Mouse (Mus musculus) lung, postnatal 0 days (tissue): Measurements from ENCODE around the gene Ace3.

Source experiments
- CTCF ChIP-seq: IDR thresholded peaks from 2 replicates; pipeline ENCODE4 v1.5.1; 2016; ENCODE audit warnings: antibody characterized with exemption, mild to moderate bottlenecking
- EP300 ChIP-seq: IDR thresholded peaks from 2 replicates; pipeline ENCODE4 v1.6.1; 2016; ENCODE audit warnings: antibody characterized with exemption, mild to moderate bottlenecking, control low read depth

DNA sequence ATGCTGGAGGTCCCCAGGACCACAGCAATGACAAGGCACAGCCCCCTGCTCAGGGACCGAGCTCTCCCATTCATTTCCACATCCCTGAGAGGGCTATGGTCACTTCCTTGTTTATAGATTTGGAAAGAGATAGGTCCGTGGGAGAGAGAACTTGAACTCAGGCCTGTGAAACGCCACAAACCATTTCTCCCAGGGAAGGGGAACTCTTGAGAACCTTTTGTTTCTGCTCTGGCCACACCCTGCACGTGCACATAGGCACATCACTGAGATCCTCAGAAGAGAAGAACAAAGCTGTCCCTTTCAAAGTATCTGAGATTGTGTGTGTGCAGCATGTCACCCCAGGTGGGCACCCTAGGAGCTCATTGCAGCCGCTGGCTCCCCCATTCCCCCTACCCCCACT, 15.8 kb upstream of the Ace3 start:
- TF ChIP-seq CTCF (no peak), EP300 (peak; percentile 52; the same call in 1 of the 2 replicates)
